Mouse (Mus musculus): ENCODE measurements at regions not wholly inside any gene's neighbourhood (a gene's known extent, or its start where the extent isn't known, plus 50 kb on each side); places are given as distances from the start of the nearest gene placed in this dataset.

GRCm38 (mm10) chr17:50375465-50375864 is 82.0 kb upstream of the Dazl start:
- no peak overlapping the region for H3K4me3 ChIP-seq (replicated peaks; ENCODE audit: extremely low read depth, low read depth, low read length)
- H3K4me1 ChIP-seq (ENCODE audit: control insufficient read depth, insufficient read depth, low read length) = no peaks in the 10 kb centered on the region
- no peak for TF ChIP-seq CTCF (IDR thresholded peaks at IDR 0.05; ENCODE audit: insufficient read depth, low read length)
- TF ChIP-seq POLR2A (IDR thresholded peaks at IDR 0.05; ENCODE audit: borderline replicate concordance, extremely low read depth, low read depth, low read length) = no peak
- 74% methylated on average over 3 of the region's 3 CpGs for WGBS
- DNase-seq = no peak

DNA sequence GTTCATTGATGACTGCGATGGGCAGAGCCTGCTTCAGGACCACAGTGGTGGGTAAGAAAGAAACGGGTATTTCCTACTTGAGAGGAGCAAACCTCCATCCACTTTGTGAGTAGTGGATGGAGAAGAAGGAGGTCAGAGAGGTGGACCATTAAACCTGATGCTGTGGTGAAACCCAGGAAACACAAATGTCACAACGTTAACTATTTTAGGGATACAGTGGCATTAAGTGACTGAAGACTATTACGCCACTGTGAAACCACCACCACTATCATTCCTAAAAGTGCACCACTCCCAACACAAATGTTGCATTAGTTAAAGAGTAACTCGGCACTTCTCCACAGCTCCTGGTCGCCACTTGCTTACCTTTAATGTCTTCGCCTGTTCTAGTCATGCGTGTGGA is 83.3 kb upstream of the Dazl start:
- no peak overlapping the region for H3K4me3 ChIP-seq (replicated peaks; ENCODE audit: extremely low read depth, low read depth, low read length)
- no peak for TF ChIP-seq CTCF (IDR thresholded peaks at IDR 0.05; ENCODE audit: insufficient read depth, low read length)
- TF ChIP-seq POLR2A (IDR thresholded peaks at IDR 0.05; ENCODE audit: borderline replicate concordance, extremely low read depth, low read depth, low read length) = no peak
- DNase-seq = no peak
- H3K4me1 ChIP-seq (ENCODE audit: control insufficient read depth, insufficient read depth, low read length) = no peaks in the 10 kb centered on the region
- WGBS = 90% methylated on average over 8 of the region's 8 CpGs

- Histone ChIP-seq H3K4me1 (ENCODE audit: control insufficient read depth, insufficient read depth, low read length) (no peaks in the 10 kb centered on the region), H3K4me3 (replicated peaks; ENCODE audit: extremely low read depth, low read depth, low read length) (no peak overlapping the region)
- WGBS = 83% methylated on average over 3 of the region's 3 CpGs
- no peak for DNase-seq
- TF ChIP-seq POLR2A (IDR thresholded peaks at IDR 0.05; ENCODE audit: borderline replicate concordance, extremely low read depth, low read depth, low read length) (no peak), CTCF (IDR thresholded peaks at IDR 0.05; ENCODE audit: insufficient read depth, low read length) (no peak)
Measured at GRCm38 (mm10) chr17:50378141-50378727, 84.8 kb upstream of the Dazl start.

DNA sequence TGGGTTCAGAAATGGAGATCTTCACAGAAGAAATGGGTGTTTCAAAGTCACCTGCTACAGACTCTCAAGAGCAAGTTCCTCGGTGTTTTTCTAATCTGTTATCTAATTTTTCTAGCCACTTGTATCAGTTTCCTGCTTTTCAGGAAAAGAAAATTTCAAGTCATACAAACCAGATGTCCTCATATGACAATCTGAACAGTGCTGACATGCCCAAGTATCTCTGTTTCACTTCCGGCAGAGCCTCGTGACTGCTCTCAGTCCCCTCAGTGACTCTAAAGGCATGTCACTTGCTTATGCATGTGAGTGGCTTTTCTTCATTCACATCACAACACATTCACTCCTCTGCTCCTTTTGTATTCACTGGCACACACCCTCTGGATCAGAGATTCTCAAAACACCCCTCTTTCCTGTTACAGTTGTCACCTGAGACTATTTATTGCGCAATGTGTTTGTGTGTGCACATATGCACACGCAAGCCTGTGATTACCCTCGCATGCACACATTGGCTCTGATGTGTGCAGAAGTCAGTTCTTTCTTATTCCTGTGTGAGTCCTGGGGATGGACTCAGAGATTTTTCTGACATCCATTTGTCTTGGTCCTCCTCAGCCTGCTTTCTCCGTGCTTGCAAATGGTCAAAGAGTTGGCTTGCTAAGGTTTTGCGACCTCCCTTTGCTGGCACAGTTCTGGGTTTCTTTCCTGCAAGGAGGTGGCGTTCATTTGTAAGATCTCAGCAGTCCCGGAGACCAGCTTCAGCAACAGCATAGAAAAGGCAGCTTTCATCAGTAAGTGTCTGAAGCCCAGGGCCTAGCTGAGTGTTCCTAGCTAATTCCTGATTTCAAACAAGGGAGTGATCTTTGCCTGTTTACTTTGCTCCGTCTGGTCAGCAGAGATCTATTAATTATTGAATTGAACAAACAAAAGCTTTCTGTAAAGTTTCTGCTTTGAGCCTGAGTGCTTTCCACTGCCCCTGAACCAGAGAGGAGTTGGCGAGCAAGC is 95.6 kb upstream of the Dazl start:
- Histone ChIP-seq H3K4me3 (replicated peaks; ENCODE audit: extremely low read depth, low read depth, low read length) (no peak overlapping the region), H3K4me1 (ENCODE audit: control insufficient read depth, insufficient read depth, low read length) (no peaks in the 10 kb centered on the region)
- no peak for TF ChIP-seq POLR2A (IDR thresholded peaks at IDR 0.05; ENCODE audit: borderline replicate concordance, extremely low read depth, low read depth, low read length)
- no peak for TF ChIP-seq CTCF (IDR thresholded peaks at IDR 0.05; ENCODE audit: insufficient read depth, low read length)
- no peak for DNase-seq
- 58% methylated on average over 12 of the region's 12 CpGs for WGBS

DNA sequence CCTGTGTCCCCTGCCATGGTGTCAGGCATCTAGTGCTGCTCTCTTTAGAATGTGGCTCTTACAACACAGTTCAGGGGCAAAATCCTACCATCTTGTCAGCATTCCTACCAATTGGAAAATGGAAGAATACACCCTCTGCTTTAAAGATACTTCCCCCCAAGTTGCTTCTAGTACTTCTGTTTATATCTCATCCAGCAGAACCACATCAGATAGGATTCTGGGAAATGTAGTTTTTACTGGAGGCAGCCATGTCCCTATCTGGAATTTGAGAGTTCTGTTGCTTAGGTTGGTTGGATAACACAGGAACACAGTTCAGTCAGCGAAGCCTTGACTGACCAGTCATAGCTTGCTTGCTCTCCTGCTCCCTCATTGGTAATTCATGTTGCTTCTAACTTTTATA is 96.7 kb upstream of the Dazl start:
- TF ChIP-seq POLR2A (IDR thresholded peaks at IDR 0.05; ENCODE audit: borderline replicate concordance, extremely low read depth, low read depth, low read length) (no peak), CTCF (IDR thresholded peaks at IDR 0.05; ENCODE audit: insufficient read depth, low read length) (no peak)
- no peak overlapping the region for H3K4me3 ChIP-seq (replicated peaks; ENCODE audit: extremely low read depth, low read depth, low read length)
- 92% methylated on average over 1 of the region's 1 CpGs for WGBS
- H3K4me1 ChIP-seq (ENCODE audit: control insufficient read depth, insufficient read depth, low read length) = no peaks in the 10 kb centered on the region
- no peak for DNase-seq

DNA sequence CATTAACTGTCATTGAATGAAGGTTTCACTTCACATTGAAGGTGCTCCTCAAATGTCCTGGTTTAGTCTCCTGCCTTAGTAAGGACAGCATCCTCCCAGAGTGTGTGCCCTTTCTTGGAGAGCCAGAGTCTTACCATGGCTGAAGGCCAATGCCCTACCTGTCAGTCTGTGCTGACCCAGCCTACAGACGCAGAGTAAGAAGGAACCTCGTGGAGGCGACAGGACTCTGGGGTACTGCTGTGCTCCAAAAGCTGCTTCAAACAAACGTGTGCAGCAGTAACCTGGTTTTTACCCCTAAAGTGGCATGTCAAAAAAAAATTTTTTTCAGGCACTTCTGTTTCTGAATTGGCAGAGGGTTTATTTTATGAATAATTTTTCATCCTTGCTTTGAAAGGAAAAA is 97.8 kb upstream of the Dazl start:
- DNase-seq = no peak
- 81% methylated on average over 4 of the region's 4 CpGs for WGBS
- Histone ChIP-seq H3K4me1 (ENCODE audit: control insufficient read depth, insufficient read depth, low read length) (no peaks in the 10 kb centered on the region), H3K4me3 (replicated peaks; ENCODE audit: extremely low read depth, low read depth, low read length) (no peak overlapping the region)
- no peak for TF ChIP-seq CTCF (IDR thresholded peaks at IDR 0.05; ENCODE audit: insufficient read depth, low read length)
- TF ChIP-seq POLR2A (IDR thresholded peaks at IDR 0.05; ENCODE audit: borderline replicate concordance, extremely low read depth, low read depth, low read length) = no peak

DNA sequence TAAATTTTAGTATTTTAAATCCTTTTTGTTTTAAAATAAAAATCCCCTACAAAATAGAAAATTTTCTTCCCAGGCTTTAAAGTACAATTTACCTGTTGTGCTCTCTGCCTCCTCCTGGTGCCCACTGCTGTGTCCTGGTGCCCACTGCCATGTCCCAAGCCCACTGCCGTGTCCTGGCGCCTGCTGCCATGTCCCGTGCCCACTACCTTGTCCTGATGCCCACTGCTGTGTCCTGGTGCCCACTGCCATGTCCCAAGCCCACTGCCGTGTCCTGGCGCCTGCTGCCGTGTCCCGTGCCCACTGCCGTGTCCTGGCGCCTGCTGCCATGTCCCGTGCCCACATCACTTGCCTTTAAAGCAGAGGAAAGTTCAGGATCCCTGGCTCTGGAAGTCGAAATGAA is 98.6 kb upstream of the Dazl start:
- no peak overlapping the region for H3K4me3 ChIP-seq (replicated peaks; ENCODE audit: extremely low read depth, low read depth, low read length)
- TF ChIP-seq CTCF (IDR thresholded peaks at IDR 0.05; ENCODE audit: insufficient read depth, low read length) (no peak), POLR2A (IDR thresholded peaks at IDR 0.05; ENCODE audit: borderline replicate concordance, extremely low read depth, low read depth, low read length) (no peak)
- 86% methylated on average over 11 of the region's 11 CpGs for WGBS
- no peaks in the 10 kb centered on the region for H3K4me1 ChIP-seq (ENCODE audit: control insufficient read depth, insufficient read depth, low read length)
- DNase-seq = no peak

DNA sequence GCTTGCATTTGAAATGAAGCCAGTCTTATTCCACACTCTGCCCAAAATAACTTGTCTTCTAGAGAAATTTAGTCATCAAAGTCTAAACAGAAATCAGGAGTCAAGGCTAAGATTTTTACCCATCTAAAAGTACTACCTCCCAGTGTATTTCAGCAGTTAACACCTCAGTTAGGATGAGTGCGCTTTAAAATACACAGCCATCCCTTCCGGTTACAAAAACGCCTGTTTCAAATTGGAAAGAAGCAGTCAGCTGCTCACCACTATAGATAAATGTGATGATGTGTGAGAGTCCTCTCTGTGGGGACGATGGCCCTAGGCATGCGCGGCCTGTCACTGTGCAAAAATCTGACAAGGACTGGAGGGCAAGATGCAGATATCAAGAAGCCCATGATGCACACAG is 99.0 kb upstream of the Dazl start:
- no peak for TF ChIP-seq CTCF (IDR thresholded peaks at IDR 0.05; ENCODE audit: insufficient read depth, low read length)
- TF ChIP-seq POLR2A (IDR thresholded peaks at IDR 0.05; ENCODE audit: borderline replicate concordance, extremely low read depth, low read depth, low read length) = no peak
- no peaks in the 10 kb centered on the region for H3K4me1 ChIP-seq (ENCODE audit: control insufficient read depth, insufficient read depth, low read length)
- 77% methylated on average over 6 of the region's 6 CpGs for WGBS
- DNase-seq = no peak
- H3K4me3 ChIP-seq (replicated peaks; ENCODE audit: extremely low read depth, low read depth, low read length) = no peak overlapping the region

GRCm38 (mm10) chr17:50392966-50393365 is 99.5 kb upstream of the Dazl start:
- no peak for DNase-seq
- WGBS = 85% methylated on average over 2 of the region's 2 CpGs
- no peaks in the 10 kb centered on the region for H3K4me1 ChIP-seq (ENCODE audit: control insufficient read depth, insufficient read depth, low read length)
- no peak overlapping the region for H3K4me3 ChIP-seq (replicated peaks; ENCODE audit: extremely low read depth, low read depth, low read length)
- no peak for TF ChIP-seq CTCF (IDR thresholded peaks at IDR 0.05; ENCODE audit: insufficient read depth, low read length)
- TF ChIP-seq POLR2A (IDR thresholded peaks at IDR 0.05; ENCODE audit: borderline replicate concordance, extremely low read depth, low read depth, low read length) = no peak

DNA sequence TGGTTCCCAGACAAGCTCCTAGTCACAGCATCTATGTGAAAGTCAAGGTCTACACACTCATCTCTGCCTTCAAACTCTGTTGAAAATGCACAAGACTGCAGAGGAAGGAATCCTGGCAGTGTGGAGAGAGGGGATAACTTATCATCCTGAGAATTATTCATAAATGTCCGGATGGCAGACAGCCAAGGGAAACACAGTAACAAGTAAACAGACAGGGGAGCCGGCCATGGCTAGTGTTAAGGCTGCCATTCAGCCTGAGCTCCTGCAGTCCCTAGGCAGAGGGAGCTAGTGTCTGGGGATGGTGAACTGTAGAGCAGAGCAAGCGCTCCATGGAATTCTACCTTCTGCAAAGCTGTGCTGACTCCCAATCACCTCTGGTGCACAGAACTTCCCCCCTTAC is 100.3 kb upstream of the Dazl start:
- DNase-seq = no peak
- 32% methylated on average over 3 of the region's 3 CpGs for WGBS
- Histone ChIP-seq H3K4me1 (ENCODE audit: control insufficient read depth, insufficient read depth, low read length) (no peaks in the 10 kb centered on the region), H3K4me3 (replicated peaks; ENCODE audit: extremely low read depth, low read depth, low read length) (no peak overlapping the region)
- TF ChIP-seq POLR2A (IDR thresholded peaks at IDR 0.05; ENCODE audit: borderline replicate concordance, extremely low read depth, low read depth, low read length) (no peak), CTCF (IDR thresholded peaks at IDR 0.05; ENCODE audit: insufficient read depth, low read length) (no peak)

All from lung, adult 2 months (tissue).